Mouse (Mus musculus) heart, embryonic 16.5 days (tissue): ENCODE measurements around the gene Hoxc5. TPM values are rescaled to one million over a fixed set of nuclear protein-coding genes. Genes with fewer than 3 reads are reported as not detected.

Experiments used
- ATAC-seq: fragments of 200-750 bp; cut with Nextera tagmentation; replicated peaks from 2 replicates; pipeline ENCODE4 v1.8.0; 2017; ENCODE audit warnings: moderate number of reproducible peaks; ENCODE audit not compliant: insufficient read depth, low FRiP score; ENCODE audit errors: extremely low read depth
- H3K27ac ChIP-seq: fragments of 300-500 bp; sonication (generic); 2 replicates; pipeline ENCODE4 v1.5.1; 2014; ENCODE audit warnings: mild to moderate bottlenecking, low read length, control low read depth, moderate library complexity
- H3K27me3 ChIP-seq: fragments of 300-500 bp; sonication (generic); 2 replicates; pipeline ENCODE4 v1.6.1; 2014; ENCODE audit warnings: low read length, mixed read lengths; ENCODE audit not compliant: control insufficient read depth, insufficient read depth
- H3K36me3 ChIP-seq: fragments of 300-500 bp; sonication (generic); 2 replicates; pipeline ENCODE4 v1.6.1; 2014; ENCODE audit not compliant: control insufficient read depth, insufficient read depth
- H3K4me1 ChIP-seq: fragments of 300-500 bp; sonication (generic); 2 replicates; pipeline ENCODE4 v1.6.1; 2014; ENCODE audit warnings: low read length, mixed read lengths; ENCODE audit not compliant: control insufficient read depth, insufficient read depth
- H3K4me2 ChIP-seq: fragments of 300-500 bp; sonication (generic); 2 replicates; pipeline ENCODE4 v1.6.1; 2014; ENCODE audit warnings: low read depth, mild to moderate bottlenecking, control low read depth, low read length
- H3K4me3 ChIP-seq: fragments of 300-500 bp; sonication (generic); 2 replicates; pipeline ENCODE4 v1.5.1; 2014; ENCODE audit warnings: mild to moderate bottlenecking, control low read depth, low read length
- H3K9ac ChIP-seq: fragments of 300-500 bp; sonication (generic); 2 replicates; pipeline ENCODE4 v1.6.1; 2014; ENCODE audit warnings: low read length, control low read depth
- H3K9me3 ChIP-seq: fragments of 300-500 bp; sonication (generic); replicated peaks from 2 replicates; pipeline ENCODE4 v1.6.1; 2016; ENCODE audit warnings: low read length; ENCODE audit not compliant: control insufficient read depth
- WGBS: fragments of 180-500 bp; shearing (Covaris S2); extraction: QIAGEN DNeasy Blood & Tissue Kit; methylation state at CpG from one replicate; pipeline ENCODE4 v1.1.7; 2014; 5-methylcytosine and 5-hydroxymethylcytosine counted together
- polyA plus RNA-seq: library from polyadenylated mRNA; unstranded; fragments of >200 nt; fragmentation: Nextera tagmentation; extraction: Ambion mirVana; gene quantifications from 2 replicates; pipeline ENCODE4 v1.2.1, GENCODE M21; 2015

Gene Hoxc5
- polyA plus RNA-seq, 1 experiment from 2014 or later: 0.11 TPM

GRCm38 (mm10) chr15:102955833-102956640, 11.2 kb upstream of the Hoxc5 start:
- H3K9me3 ChIP-seq: no peaks in the 10 kb centered on the region
- H3K27ac ChIP-seq: no peak overlapping the region
- no peak overlapping the region for H3K4me2 ChIP-seq
- WGBS: under 1% methylated on average over 39 of the region's 40 CpGs
- H3K4me3 ChIP-seq: no peak overlapping the region
- H3K9ac ChIP-seq: no peak overlapping the region
- ATAC-seq: no peak
- H3K4me1 ChIP-seq: no peaks in the 10 kb centered on the region
- peaks cover 95% of the 10 kb centered on the region for H3K27me3 ChIP-seq
- no peaks in the 10 kb centered on the region for H3K36me3 ChIP-seq

GRCm38 (mm10) chr15:102956906-102957305, 10.3 kb upstream of the Hoxc5 start:
- H3K27ac ChIP-seq: no peak overlapping the region
- H3K4me2 ChIP-seq: no peak overlapping the region
- no peak overlapping the region for H3K4me3 ChIP-seq
- ATAC-seq: no peak
- peaks cover 95% of the 10 kb centered on the region for H3K27me3 ChIP-seq
- WGBS: 4% methylated on average over 12 of the region's 12 CpGs
- H3K36me3 ChIP-seq: no peaks in the 10 kb centered on the region
- H3K9me3 ChIP-seq: no peaks in the 10 kb centered on the region
- no peaks in the 10 kb centered on the region for H3K4me1 ChIP-seq
- no peak overlapping the region for H3K9ac ChIP-seq

- ATAC-seq: no peak
- no peak overlapping the region for H3K27ac ChIP-seq
- 2% methylated on average over 13 of the region's 13 CpGs for WGBS
These were observed 7.5 kb upstream of the Hoxc5 start for GRCm38 (mm10) chr15:102959663-102960191.

GRCm38 (mm10) chr15:102961728-102962127, 5.5 kb upstream of the Hoxc5 start:
- Histone ChIP-seq H3K9me3 (no peaks in the 10 kb centered on the region), H3K9ac (no peak overlapping the region), H3K27ac (no peak overlapping the region), H3K36me3 (no peaks in the 10 kb centered on the region), H3K4me3 (no peak overlapping the region), H3K27me3 (peaks cover 95% of the 10 kb centered on the region), H3K4me1 (no peaks in the 10 kb centered on the region), H3K4me2 (no peak overlapping the region)
- no peak for ATAC-seq
- 1% methylated on average over 6 of the region's 6 CpGs for WGBS

More at GRCm38 (mm10) chr15:102959663-102960191, 7.5 kb upstream of the Hoxc5 start:
- H3K9ac ChIP-seq: no peak overlapping the region
- H3K4me2 ChIP-seq: no peak overlapping the region
- no peaks in the 10 kb centered on the region for H3K4me1 ChIP-seq
- H3K4me3 ChIP-seq: no peak overlapping the region
- peaks cover 94% of the 10 kb centered on the region for H3K27me3 ChIP-seq
- H3K36me3 ChIP-seq: no peaks in the 10 kb centered on the region
- H3K9me3 ChIP-seq: no peaks in the 10 kb centered on the region

- H3K27me3 ChIP-seq: peaks cover 95% of the 10 kb centered on the region
- H3K4me3 ChIP-seq: no peak overlapping the region
- H3K4me2 ChIP-seq: no peak overlapping the region
- H3K9ac ChIP-seq: no peak overlapping the region
- H3K27ac ChIP-seq: no peak overlapping the region
- ATAC-seq: no peak
- WGBS: 3% methylated on average over 13 of the region's 13 CpGs
- H3K9me3 ChIP-seq: no peaks in the 10 kb centered on the region
- no peaks in the 10 kb centered on the region for H3K36me3 ChIP-seq
- no peaks in the 10 kb centered on the region for H3K4me1 ChIP-seq
These were observed 4.8 kb upstream of the Hoxc5 start for GRCm38 (mm10) chr15:102962492-102962891.

GRCm38 (mm10) chr15:102963259-102963658, 4.0 kb upstream of the Hoxc5 start:
- peaks cover 94% of the 10 kb centered on the region for H3K27me3 ChIP-seq
- H3K4me3 ChIP-seq: no peak overlapping the region
- H3K27ac ChIP-seq: no peak overlapping the region
- WGBS: 3% methylated on average over 8 of the region's 8 CpGs
- H3K9me3 ChIP-seq: no peaks in the 10 kb centered on the region
- H3K9ac ChIP-seq: no peak overlapping the region
- ATAC-seq: no peak
- no peaks in the 10 kb centered on the region for H3K4me1 ChIP-seq
- H3K36me3 ChIP-seq: no peaks in the 10 kb centered on the region
- no peak overlapping the region for H3K4me2 ChIP-seq

GRCm38 (mm10) chr15:102963671-102964640, 3.3 kb upstream of the Hoxc5 start:
- H3K27ac ChIP-seq: no peak overlapping the region
- no peak overlapping the region for H3K9ac ChIP-seq
- no peak for ATAC-seq
- H3K4me1 ChIP-seq: no peaks in the 10 kb centered on the region
- H3K27me3 ChIP-seq: peaks cover 94% of the 10 kb centered on the region
- H3K9me3 ChIP-seq: no peaks in the 10 kb centered on the region
- no peak overlapping the region for H3K4me2 ChIP-seq
- H3K4me3 ChIP-seq: no peak overlapping the region
- WGBS: 2% methylated on average over 28 of the region's 28 CpGs
- H3K36me3 ChIP-seq: no peaks in the 10 kb centered on the region

- no peak overlapping the region for H3K9ac ChIP-seq
- WGBS: 4% methylated on average over 26 of the region's 26 CpGs
These were observed 2.0 kb upstream of the Hoxc5 start for GRCm38 (mm10) chr15:102965003-102965891.

More at GRCm38 (mm10) chr15:102965003-102965891, 2.0 kb upstream of the Hoxc5 start:
- H3K4me3 ChIP-seq: no peak overlapping the region
- no peaks in the 10 kb centered on the region for H3K9me3 ChIP-seq
- no peak overlapping the region for H3K27ac ChIP-seq
- no peaks in the 10 kb centered on the region for H3K4me1 ChIP-seq
- no peaks in the 10 kb centered on the region for H3K36me3 ChIP-seq
- peaks cover 95% of the 10 kb centered on the region for H3K27me3 ChIP-seq
- no peak for ATAC-seq
- no peak overlapping the region for H3K4me2 ChIP-seq
